Mouse (Mus musculus): Measurements from ENCODE around the gene Orm1.
A peak's percentile ranks its signal among the peaks of the same experiment; 100 is the strongest.
"Not testable (repeated sequence)": the region's sequence is repeated elsewhere in the genome, so short reads cannot be mapped to it uniquely, and the experiment has no call there.

Gene Orm1

DNA sequence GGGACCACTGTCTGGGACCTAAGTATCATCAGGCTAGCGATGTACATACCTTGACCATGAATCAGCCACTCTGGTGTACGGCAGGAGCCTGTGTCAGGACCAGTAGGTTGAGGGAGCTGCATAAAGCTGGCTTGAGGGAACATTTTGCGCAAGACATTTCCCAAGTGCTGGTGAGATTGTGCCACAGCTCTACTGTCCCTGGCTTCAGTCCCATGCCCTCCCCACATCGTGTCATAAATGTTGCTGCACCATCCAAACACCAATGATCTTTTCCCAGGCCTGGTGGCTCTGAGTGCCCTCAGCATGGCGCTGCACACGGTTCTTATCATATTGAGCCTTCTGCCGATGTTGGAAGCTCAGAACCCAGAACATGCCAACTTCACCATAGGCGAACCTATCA is at the start of gene Orm1:
Orm1 (plus strand) TSS at position 266 of the 400 bp plus-strand sequence.
- no peak for DNase-seq (ENCODE audit: low read depth, low spot score)

DNA sequence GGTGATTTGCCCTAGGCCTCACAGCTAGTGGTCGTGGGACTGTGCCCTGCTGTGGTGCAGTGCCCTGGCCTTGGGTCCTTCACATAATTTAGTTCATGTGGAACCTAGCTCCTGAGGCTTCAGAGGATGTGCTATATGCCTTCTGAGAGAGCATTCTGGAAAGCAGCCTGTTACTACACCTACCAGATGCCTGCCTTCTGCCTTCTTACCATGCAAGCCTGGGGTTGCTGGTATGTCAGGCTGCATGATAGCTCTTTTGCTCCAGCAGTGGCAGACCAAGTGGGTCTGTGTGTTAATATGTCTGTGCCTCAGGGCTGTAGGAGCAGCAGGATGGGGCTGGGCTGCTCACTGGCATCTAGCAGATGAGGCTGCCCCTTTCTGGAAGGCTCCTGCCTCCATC is 48.7 kb upstream of the Orm1 start:
- no peak for DNase-seq (ENCODE audit: low read depth, low spot score)

DNA sequence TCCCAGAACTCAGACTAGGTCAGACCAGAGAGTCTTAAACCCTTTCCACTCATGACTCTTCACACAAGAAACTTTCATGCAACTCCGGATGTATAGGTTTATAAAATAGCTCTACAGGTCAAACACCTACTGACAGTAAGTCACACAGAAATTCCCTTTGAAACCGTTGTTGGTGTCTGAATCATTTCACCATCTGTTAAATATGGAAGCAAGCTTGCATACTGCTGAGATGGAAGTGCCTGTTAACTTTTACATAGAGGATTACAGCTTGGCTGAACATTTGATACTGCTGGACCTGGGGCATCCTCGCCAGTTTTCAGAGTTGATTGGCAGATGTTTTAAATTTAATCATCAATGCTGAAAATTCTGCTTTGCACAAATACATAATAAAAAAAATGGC is 48.1 kb upstream of the Orm1 start:
- DNase-seq (ENCODE audit: low read depth, low spot score) = no peak

DNA sequence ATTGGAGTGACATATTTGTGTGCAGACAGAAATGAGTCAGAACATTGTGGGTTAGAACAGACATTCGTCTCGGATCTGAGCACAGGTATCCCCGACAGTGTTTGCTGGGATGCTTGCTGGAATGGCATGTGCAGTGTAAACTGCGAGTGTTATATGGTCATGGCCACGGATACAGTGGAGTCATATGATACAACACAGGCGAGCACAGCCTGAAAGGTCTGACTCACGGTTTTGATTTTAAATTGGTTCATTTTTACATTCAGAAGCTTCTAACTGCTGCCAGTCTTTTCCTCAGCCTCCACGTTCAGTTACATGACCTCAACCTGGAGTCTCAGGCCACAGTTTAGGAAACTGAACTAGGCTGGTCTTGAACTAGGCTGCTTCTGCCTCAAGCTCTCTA is 47.5 kb upstream of the Orm1 start:
- no peak for DNase-seq (ENCODE audit: low read depth, low spot score)

DNA sequence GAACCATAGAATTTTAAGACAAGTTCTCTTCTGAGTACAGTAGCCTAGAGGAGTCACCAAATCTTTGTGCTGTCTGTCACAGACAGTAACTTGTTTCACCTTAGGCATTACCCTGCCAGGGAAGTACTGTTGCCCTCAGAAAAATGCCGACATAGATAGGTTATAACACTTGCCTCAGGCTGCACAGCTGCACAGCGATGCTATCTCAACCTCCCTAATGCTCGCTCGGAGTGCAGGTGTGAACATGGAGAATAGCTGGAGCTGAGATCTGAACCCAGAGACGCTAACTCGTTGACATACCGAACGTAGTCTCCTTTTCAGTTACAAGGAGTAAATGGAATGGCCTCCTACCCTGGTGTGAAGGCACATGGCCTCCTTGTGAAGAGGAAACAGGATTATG is 46.2 kb upstream of the Orm1 start:
- DNase-seq (ENCODE audit: low read depth, low spot score) = no peak

DNA sequence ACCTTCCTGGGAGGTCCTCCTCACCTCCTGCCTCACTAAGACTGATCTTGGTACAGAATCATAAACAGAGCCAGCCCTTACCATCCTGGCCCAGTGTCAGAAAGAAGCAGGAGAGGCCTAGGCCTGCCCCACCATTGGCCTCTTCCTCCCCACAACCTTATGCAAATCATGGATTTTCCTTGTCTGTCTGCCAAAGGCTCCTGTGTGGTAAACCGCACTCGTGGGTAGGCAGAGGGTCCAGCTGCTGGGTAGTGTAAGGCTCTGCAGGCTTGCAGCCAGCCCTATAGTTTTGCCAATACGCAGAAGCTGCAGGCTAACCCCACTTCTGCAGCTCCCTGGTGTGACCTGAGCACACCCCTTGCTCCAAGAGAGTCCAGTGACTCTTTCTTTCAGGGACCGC is 41.7 kb upstream of the Orm1 start:
- no peak for DNase-seq (ENCODE audit: low read depth, low spot score)

DNA sequence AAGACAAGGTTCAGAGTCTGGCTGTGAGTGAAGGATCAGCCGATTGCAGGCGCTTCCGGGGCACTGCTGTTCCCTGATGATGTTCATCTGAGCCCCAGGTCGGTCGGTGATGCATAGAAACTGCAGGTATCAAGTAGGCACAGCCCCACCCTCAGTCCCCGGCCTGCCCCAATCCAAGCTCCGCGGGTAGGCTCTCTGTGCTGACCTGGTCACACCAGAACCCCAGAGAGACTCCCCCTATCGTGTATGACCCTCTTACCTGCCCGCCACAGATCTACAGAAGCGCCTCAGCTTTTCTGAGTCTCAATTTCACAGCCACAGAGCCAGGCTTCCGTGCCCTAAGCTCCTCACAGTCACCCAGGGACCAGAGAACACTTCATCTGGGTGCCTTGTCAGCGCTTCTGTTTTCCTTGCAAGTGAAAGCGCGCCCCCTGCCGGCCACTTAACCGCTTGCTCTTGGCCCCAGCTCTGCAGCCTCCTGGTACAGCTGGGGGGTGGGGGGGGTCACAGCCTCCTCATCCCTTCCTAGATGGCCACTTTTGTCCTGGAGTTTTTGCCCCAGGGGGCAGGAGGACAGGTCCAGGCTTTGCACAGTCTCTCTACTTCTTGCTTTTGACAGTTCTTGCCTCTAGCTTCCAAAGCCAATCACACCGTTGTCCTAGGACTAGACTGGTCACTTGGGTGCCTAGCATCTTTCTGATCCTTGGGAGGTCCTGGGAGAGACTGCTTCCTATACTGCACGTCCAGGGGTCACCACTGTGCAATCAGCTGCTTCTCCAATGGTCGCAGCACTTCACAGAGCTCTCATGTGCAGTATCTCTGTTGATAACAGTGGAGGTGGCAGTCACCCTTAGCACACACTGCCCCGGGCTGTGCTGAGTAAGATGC is 36.9 kb upstream of the Orm1 start:
- peak; percentile 43 for DNase-seq (ENCODE audit: low read depth, low spot score)

DNA sequence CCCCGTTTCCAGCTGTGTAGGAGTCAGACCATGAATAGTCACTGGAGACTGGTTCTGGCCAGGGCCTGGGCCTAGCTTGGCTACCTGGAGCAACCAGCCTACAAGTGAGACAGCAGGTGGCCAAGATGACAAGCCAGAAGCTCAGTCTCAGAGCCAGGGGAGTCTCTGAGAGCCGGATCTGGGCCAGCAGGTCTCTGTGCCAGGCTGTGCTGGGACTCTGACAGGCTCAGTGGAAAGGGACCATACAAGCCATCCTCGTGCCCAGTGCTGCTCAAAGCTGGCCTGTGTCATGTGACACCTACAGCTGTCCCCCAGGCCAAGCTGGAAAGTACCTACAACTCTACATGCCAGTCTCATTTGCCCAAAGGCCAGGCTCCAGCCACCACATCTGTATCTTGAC is 36.0 kb upstream of the Orm1 start:
- no peak for DNase-seq (ENCODE audit: low read depth, low spot score)

DNA sequence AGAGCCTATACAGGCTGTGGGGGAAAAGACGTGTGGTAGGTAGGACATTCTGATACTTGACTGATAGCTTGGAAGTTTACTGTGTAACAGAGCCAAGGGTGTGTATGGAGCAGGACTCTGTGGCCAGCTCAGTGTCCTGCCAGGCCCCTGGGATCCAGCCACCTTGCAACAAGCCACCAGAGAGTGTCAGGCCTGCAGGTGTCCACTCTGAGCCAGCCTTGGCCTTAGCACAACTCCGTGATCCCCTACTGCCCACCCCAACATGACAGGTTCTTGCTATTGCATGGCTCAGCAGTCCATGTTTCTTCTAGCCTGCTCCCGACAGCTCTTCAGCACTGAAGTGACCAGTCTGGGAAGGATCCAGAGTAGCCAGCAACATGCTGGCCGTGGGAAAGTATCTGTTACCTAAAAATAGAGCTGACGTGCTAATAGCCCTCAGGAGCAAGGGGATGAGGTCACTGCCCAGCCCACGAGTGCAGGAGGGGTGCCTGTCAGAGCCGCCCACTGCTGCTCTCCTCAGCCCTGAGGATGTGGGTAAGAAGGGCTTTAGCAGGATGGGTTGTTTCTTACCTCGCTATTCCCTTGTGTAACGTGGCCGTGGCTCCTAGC is 34.0 kb upstream of the Orm1 start:
- no peak for DNase-seq (ENCODE audit: low read depth, low spot score)

DNA sequence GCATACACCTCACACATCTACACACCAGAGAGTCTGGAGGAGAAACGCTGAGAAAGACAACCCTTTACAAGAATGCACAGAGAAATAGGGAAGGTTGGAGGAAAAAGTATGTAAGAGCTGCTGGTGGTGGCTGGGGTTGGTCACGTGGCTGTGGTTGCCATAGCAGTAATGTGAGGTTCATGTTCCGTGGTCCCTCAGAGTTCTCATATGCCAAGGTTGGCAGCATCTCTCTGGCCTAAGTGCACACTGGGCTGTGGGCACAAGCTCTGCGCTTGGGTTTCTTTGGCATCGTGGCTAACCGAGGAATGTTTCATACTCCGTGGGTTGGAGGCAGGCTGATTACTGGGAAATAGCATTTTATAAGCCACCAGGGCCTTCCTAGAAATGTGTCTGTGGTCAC is 32.9 kb upstream of the Orm1 start:
- no peak for DNase-seq (ENCODE audit: low read depth, low spot score)

DNA sequence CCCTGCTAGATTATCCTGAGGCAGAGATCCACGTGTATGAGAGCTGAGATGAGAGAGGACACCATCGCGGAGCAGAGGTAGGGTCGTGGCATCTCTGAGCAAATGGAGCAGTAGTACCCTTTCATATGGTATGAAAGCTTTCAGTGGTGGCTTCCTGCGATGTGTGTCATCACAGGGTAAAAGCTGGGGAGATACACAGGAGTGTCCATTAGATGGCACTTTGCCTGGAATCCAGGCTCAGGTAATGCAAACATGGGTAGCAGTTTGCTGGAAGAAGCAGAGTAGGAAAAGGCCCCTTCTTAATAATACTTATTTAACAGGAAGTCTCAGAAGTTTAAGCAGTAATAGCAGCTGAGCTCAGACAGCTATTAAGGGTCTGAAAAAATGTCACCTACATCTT is 30.3 kb upstream of the Orm1 start:
- DNase-seq (ENCODE audit: low read depth, low spot score) = no peak

DNA sequence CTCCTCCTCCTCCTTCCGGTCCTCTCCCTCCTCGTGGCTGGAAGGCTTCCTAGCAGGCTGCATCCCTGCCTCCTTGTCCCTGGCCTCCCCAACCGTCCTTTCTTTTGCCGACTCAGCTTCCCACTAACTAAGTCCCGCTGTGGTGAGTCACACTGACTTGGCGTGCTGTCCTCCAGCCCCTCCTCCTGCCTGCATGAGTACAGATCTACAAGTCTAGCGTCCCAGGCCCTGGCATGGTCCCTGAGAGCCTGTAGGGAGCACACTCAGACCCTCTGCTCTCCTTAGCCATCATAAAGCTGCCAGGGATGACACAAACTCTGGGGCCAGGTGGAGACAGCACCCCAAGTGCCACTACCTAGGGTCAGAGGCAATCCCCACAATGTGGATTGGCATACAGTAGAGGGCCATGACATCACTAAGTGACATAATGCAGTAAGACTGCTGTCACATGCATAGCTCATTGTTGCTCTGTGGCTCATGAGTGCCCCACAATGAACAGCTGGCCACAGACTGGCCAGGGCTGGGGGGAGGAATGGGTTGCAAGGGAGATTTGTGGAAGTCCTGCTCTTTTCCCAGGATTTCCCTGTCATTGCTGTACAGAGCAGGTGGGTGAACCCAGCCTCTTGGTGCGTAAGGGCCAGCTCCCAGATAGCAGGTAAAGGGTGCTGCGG is 28.1 kb upstream of the Orm1 start:
- no peak for DNase-seq (ENCODE audit: low read depth, low spot score)

DNA sequence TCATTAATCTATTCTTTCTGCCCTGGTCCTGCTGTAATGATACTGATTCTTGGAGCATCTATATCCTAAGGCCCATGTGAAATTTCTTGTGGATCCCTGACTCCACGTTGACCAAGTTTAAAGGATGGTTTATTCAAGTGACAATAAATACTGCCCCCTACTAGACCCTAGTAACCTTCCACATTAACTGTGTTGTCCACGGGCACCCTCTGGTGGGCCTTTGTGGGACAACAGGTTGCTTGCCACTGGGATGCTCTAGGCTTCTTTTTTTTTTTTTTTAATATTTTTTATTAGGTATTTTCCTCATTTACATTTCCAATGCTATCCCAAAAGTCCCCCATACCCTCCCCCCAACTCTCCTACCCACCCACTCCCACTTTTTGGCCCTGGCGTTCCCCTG is 24.8 kb upstream of the Orm1 start:
- not testable (repeated sequence) for DNase-seq (ENCODE audit: low read depth, low spot score)

DNA sequence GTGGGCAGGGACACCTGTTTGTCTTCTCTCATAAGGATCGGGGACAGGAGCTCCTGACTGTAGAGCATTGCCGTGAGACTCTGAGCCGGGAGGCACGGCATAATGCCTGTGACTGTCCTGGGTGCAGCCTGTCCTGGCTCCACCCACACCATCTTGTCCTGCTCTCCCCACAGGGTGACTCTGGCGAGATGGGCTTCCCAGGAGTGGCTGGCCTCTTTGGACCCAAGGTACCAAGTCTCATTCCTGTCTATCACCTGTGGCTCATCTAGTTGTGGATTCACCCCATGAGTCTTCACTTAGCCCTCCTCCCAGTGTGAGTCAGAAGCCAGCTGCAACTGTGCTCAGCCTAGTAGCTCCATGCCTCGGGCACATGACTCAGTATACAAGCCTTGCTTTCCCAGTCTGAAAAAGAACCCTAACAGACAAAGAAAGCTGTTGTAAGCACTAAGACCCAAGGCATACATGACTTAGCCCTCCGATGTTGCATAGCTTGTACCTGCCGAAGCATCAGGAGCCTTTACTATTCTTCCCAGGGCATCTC is 21.0 kb upstream of the Orm1 start:
- DNase-seq (ENCODE audit: low read depth, low spot score) = no peak

DNA sequence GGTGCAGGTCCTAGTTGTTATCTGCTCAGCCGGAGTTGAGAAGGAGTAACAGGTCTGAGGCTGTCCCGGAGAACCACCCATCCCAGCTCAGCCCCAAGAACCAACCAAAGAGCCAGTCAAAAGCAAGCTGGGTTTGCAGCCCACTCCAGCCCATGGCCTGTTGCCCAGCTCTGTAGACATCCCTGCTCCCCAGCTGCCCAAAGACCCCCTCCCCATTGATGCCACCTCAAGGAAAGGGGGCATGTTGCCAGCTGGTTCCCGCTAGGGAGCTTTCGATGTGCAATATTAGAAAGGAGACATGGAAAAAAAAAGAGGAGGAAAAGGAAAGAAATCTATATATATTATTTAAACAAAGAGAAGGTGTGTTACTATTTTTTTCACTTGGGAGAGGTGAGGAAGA is 11.0 kb upstream of the Orm1 start:
- DNase-seq (ENCODE audit: low read depth, low spot score) = no peak

DNA sequence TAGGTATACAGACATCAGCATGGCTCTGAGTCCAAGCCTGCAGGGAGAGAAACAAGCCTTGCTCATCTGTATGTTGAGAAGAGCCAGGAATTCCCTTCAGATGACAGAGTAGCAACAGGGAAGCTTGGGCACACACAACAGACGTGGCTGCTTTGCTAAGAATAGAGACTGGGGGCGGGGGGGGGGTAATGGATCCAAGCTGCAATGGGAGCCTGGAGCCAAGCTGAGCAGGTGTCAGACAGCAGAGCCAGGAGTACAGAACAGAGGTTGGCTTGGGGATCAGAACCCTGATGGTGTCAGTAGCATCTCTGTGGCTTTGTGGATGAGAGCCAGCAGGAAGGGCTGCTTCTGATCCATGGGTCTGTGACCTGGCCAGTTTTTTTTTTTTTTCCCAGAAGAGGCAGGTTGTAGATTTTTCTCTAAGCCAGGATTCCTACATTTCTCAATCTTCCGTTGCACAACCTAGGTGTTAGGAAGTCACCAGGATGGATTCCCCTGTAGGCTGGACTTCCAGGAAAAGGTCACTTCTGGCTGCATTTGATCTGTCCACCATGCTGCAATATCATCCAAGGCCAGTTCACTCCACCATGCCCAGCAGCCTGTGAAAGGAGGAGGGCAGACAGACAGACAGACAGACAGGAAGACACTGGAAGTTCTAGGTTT is 5.8 kb upstream of the Orm1 start:
- no peak for DNase-seq (ENCODE audit: low read depth, low spot score)

DNA sequence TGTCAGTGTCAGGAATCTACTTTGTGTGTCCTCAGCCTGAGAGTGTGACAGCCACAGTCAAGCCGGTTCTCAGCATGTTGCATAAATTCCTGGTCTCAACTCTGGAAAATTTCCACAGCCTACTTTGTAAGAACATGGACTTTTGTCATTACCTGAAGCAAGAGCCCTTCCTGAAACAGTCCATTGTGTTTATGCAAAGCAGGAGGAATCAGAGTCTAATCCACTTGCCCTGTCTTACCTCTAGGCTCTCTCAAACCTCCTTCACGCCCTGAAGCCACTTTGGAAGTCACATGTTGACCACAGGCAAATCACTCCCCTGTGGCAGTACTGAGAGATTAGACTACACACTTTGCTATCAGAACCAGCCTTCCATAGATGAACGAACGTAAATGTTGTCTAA is 1.9 kb upstream of the Orm1 start:
- no peak for DNase-seq (ENCODE audit: low read depth, low spot score)

DNA sequence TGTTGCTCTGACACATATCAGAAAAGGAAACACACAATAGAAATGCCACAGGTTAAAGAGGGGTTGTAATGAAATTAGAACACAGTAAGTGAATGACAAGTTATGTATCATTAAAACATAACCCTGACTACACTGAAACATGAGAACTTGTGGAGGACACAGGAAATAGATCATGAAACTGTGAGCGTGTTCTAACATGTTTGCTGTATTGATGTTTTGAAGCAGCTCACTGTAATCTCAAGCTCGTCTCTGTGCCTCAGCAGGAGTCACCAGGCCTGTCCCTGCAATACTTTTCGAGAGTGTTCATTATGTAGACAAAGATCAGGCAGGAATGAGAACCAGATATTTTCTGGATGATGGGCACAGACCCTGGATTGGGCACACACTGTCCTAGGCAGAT is 752 bp upstream of the Orm1 start:
- no peak for DNase-seq (ENCODE audit: low read depth, low spot score)

DNA sequence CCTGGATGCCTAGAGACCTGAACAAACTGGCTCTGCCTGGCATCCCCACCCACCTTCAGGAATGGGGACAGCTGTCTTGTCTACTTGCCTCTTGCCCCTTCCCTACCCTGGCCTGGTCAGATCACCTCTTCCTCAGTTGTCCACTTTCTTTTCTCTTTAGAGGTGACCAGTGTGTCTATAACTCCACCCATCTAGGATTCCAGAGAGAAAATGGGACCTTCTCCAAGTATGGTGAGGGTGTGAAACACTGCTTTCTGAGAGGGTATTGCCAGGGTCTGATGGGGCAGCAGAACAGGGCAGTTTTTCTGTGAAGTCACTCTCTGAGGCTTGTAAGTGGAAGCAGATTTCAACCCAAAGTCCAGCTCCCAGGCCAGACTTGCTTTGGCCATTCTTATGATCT is 901 bp downstream of the Orm1 start:
- DNase-seq (ENCODE audit: low read depth, low spot score) = no peak

DNA sequence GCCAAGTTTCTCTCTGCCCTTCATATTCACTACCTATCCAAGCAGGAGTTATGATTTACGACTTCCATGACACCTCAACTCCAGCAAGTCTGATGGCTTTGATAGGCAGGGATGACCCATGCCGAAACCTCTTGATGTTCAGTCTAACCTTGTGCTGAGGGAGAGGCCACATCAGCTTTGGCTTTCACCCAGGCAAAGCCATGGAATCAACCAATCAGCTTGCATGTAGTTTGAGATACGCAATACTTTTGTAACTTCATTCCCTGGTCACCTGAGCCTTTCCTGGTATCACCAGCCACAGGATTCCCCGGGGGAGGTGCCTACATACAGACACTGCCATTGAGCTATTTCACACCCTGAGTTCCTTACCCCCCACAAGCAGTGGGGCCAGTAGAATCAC is 2.3 kb downstream of the Orm1 start:
- no peak for DNase-seq (ENCODE audit: low read depth, low spot score)

DNA sequence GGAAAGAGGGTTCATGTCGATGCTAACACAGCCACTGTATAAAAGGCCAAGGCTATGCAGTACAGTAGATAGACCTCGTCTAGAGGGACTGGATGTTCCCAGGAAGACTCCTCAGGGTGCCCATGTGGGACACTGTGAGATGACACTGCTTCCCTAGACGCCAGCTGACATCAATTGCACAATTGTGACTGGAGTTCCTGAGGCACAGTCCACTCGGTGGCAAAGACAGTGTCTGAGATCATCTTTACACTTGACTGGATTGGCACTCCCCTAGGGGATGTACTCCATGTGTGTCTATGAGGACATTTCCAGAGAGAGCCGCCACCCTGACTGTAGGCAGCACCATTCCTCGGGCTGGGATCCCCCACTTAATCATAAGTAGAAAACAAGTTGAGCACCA is 4.2 kb downstream of the Orm1 start:
- DNase-seq (ENCODE audit: low read depth, low spot score) = no peak
